Mouse (Mus musculus) myocyte (in vitro differentiated cells): Measurements from ENCODE around the gene Tmem145.

Experiments
- CEBPB ChIP-seq: IDR thresholded peaks from 2 replicates; pipeline ENCODE4 v1.6.1; 2011; ENCODE audit warnings: mild to moderate bottlenecking, moderate library complexity; ENCODE audit not compliant: poor library complexity, insufficient read depth, severe bottlenecking
- MYOD1 ChIP-seq, 3 experiments: IDR thresholded peaks; one replicate each; pipeline ENCODE4 v1.6.1; 2011; ENCODE audit warnings: control low read depth in 2 of 3, low read depth in 2 of 3, mild to moderate bottlenecking in 2 of 3, moderate library complexity in 1 of 3; ENCODE audit not compliant: insufficient read length in 2 of 3, control insufficient read depth in 1 of 3
- MYOG ChIP-seq, 3 experiments: IDR thresholded peaks; one replicate each; pipeline ENCODE4 v1.6.1; 2011; ENCODE audit warnings: control low read depth in 2 of 3, low read depth in 2 of 3, mild to moderate bottlenecking in 2 of 3; ENCODE audit not compliant: insufficient read length in 2 of 3, control insufficient read depth in 1 of 3, insufficient read depth in 1 of 3
- POLR2A ChIP-seq: IDR thresholded peaks from one replicate; pipeline ENCODE4 v1.6.1; 2011; ENCODE audit warnings: low read depth, mild to moderate bottlenecking, control low read depth, moderate library complexity; ENCODE audit not compliant: insufficient read length
- REST ChIP-seq: IDR thresholded peaks from one replicate; pipeline ENCODE4 v1.6.1; 2011; ENCODE audit warnings: mild to moderate bottlenecking, control low read depth, moderate library complexity; ENCODE audit not compliant: insufficient read depth, insufficient read length
- USF1 ChIP-seq: IDR thresholded peaks from one replicate; pipeline ENCODE4 v1.6.1; 2011; ENCODE audit warnings: low read depth, mild to moderate bottlenecking, control low read depth, moderate library complexity

GRCm38 (mm10) chr7:25323219-25323618 is 17.3 kb downstream of the Tmem145 start:
- no peak for TF ChIP-seq POLR2A
- no peak for TF ChIP-seq MYOD1 (IDR thresholded peaks at IDR 0.05; ENCODE audit: control insufficient read depth in 1 of 3, insufficient read length in 2 of 3, low read depth in 2 of 3)
- TF ChIP-seq USF1, result no peak
- no peak for TF ChIP-seq MYOG (IDR thresholded peaks at IDR 0.05; ENCODE audit: control insufficient read depth in 1 of 3, insufficient read depth in 1 of 3, insufficient read length in 2 of 3, low read depth in 2 of 3)
- no peak for TF ChIP-seq CEBPB
- no peak for TF ChIP-seq REST
